Mouse (Mus musculus): ENCODE results near the gene Ehd2. TPM values are rescaled to one million over a fixed set of nuclear protein-coding genes. Genes with fewer than 3 reads are reported as not detected.

Gene Ehd2
- total RNA-seq (2023), result 0.86 TPM

GRCm38 (mm10) chr7:15967312-15967711 is at the start of gene Ehd2:
TSS of gene Ehd2 (minus strand) at chr7:15967567.

GRCm38 (mm10) chr7:15945721-15946536 is 21.4 kb downstream of the Ehd2 start, which contains the start of gene Nop53:
TSS of gene Nop53 (minus strand) at chr7:15946074.

GRCm38 (mm10) chr7:15922220-15922773 is 45.1 kb downstream of the Ehd2 start, which contains the start of gene Selenow:
TSS of gene Selenow (minus strand) at chr7:15922402.

Other genes starting within 250 kb of the Ehd2 start
- gene Obox5, start 217.4 kb downstream of the Ehd2 start, total RNA-seq (2023), result not detected
- not detected for gene Obox6, start 127.9 kb downstream of the Ehd2 start, total RNA-seq (2023)
- gene Crx, start 87.6 kb downstream of the Ehd2 start, total RNA-seq (2023), result not detected
- not detected for gene Crxos, start 85.0 kb downstream of the Ehd2 start, total RNA-seq (2023)
- gene Selenow, start 45.2 kb downstream of the Ehd2 start, total RNA-seq (2023), result 190 TPM
- gene Nop53, start 21.5 kb downstream of the Ehd2 start, total RNA-seq (2023), result 534 TPM
- gene Bicra, start 80.4 kb upstream of the Ehd2 start, total RNA-seq (2023), result 77.1 TPM
- gene Zfp541, start 94.2 kb upstream of the Ehd2 start, total RNA-seq (2023), result not detected
- gene Napa, start 130.9 kb upstream of the Ehd2 start, total RNA-seq (2023), result 209 TPM
- gene Kptn, start 152.3 kb upstream of the Ehd2 start, total RNA-seq (2023), result 35.1 TPM
- gene Slc8a2, start 162.3 kb upstream of the Ehd2 start, total RNA-seq (2023), result 0.21 TPM
- gene Meis3, start 207.5 kb upstream of the Ehd2 start, total RNA-seq (2023), result 39.8 TPM

Data from CD8-positive naive resting alpha-beta T cell, adult 57 days (primary cell).